Mouse (Mus musculus) central nervous system, embryonic 14 days (tissue): ENCODE results near the gene Spaca6. TPM values are rescaled to one million over a fixed set of nuclear protein-coding genes. Genes with fewer than 3 reads are reported as not detected.

Experiments
- polyA plus RNA-seq: library from polyadenylated mRNA; depleted of rRNA; stranded (reverse); fragments of >200 nt; gene quantifications from 2 replicates; pipeline ENCODE4 v1.2.3, GENCODE M21; 2012; rRNA removed

Gene Spaca6
- polyA plus RNA-seq = 84.8 and 103 TPM in 2 replicates

GRCm38 (mm10) chr17:17826751-17827657 lies at the start of gene Spaca6:
Gene Spaca6 (plus strand): TSS chr17:17827158.

GRCm38 (mm10) chr17:17855064-17855838 lies 28.3 kb downstream of the Spaca6 start, which contains the start of gene Has1:
Gene Has1 (minus strand): TSS chr17:17855205.

GRCm38 (mm10) chr17:17883840-17884239 lies 56.9 kb downstream of the Spaca6 start, which contains the start of gene Fpr1:
Gene Fpr1 (minus strand): TSS chr17:17883940.

GRCm38 (mm10) chr17:17887774-17888248 lies 60.9 kb downstream of the Spaca6 start, which contains the start of the genes Fpr2 and Fpr3:
Gene Fpr2 (plus strand): TSS chr17:17887824.
Gene Fpr3 (plus strand): TSS chr17:17887852.

Other genes starting within 250 kb of the Spaca6 start
- 10.5 and 11.1 TPM in 2 replicates for gene Lnpep, start 202.1 kb upstream of the Spaca6 start, polyA plus RNA-seq
- not detected in 2 replicates for gene Vmn2r90, start 123.4 kb upstream of the Spaca6 start, polyA plus RNA-seq
- gene Has1, start 28.0 kb downstream of the Spaca6 start, polyA plus RNA-seq = 0.12 and 0.26 TPM in 2 replicates
- gene Fpr1, start 56.8 kb downstream of the Spaca6 start, polyA plus RNA-seq = 0.09 and 0.10 TPM in 2 replicates
- gene Fpr2, start 60.7 kb downstream of the Spaca6 start, polyA plus RNA-seq = 0.27 and 0.39 TPM in 2 replicates
- not detected in 2 replicates for gene Fpr3, start 60.7 kb downstream of the Spaca6 start, polyA plus RNA-seq
- not detected in 2 replicates for gene Fpr-rs4, start 194.6 kb downstream of the Spaca6 start, polyA plus RNA-seq
- not detected in 2 replicates for gene Vmn2r124, start 222.3 kb downstream of the Spaca6 start, polyA plus RNA-seq